Mouse (Mus musculus): Measurements from ENCODE around the gene Arhgap29.

The Arhgap29 gene

GRCm38 (mm10) chr3:122009818-122010217, 57.5 kb downstream of the Arhgap29 start:
- no peak for DNase-seq (ENCODE audit: low spot score in 2 of 2)

DNA sequence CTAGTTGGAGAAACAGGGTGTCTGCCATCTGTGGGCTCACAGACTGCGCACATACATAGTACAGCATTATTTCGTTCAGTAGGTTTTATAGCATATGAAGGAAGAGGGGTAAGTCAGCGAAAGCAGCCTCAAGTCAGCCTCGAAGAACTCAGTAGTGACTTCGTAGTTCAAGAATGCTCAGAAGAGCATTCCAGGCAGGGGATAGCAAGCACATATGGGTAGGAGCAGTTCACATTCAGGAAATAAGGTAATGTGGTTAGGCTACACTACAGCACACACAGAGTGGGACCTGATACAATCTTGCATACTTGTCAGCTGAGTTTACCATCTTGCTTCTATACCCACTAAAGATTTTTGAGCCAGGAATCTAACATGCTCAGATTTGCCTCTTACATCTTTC, 58.0 kb downstream of the Arhgap29 start:
- DNase-seq (ENCODE audit: low spot score in 2 of 2) = no peak

- no peak for DNase-seq (ENCODE audit: low spot score in 2 of 2)
Measured at GRCm38 (mm10) chr3:122012464-122012863, 60.1 kb downstream of the Arhgap29 start.

DNA sequence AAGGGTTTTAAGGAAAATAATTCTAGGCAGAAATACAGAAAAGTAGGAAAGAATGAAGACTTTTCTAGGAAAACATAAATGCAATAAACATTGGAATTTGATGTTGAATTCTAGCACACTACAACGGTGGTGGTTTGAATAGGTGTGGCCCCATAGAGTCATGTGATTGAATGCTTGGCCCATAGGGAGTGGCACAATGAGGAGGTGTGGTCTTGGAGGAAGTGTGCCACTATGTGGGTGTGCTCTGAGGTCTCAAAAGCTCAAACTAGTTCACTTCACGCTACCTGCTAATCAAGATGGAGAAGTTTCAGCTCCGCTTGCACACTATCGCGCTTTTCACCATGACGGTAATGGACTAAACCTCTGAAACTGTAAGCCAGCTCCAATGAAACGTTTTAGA, 66.1 kb downstream of the Arhgap29 start:
- DNase-seq (ENCODE audit: low spot score in 2 of 2) = no peak

DNA sequence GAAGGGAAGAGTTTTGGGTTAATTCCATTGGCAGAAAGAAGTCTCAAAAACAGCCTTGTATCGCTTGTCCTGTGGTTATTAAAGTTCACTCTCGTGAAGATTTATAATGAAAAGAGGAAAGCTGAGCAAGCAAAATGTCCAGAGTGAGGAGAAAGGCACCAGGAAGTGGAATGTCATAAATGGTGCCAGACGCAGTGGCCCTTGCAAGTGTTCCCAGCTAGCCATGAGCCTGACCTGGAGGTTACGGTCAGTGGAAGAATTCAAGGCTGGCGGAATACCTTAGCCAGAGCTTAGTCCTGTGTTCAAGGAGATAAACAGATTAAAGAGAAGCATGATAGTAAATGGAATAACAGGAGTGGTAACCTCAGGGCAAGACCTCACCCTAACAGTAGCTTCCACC, 66.8 kb downstream of the Arhgap29 start:
- no peak for DNase-seq (ENCODE audit: low spot score in 2 of 2)

DNA sequence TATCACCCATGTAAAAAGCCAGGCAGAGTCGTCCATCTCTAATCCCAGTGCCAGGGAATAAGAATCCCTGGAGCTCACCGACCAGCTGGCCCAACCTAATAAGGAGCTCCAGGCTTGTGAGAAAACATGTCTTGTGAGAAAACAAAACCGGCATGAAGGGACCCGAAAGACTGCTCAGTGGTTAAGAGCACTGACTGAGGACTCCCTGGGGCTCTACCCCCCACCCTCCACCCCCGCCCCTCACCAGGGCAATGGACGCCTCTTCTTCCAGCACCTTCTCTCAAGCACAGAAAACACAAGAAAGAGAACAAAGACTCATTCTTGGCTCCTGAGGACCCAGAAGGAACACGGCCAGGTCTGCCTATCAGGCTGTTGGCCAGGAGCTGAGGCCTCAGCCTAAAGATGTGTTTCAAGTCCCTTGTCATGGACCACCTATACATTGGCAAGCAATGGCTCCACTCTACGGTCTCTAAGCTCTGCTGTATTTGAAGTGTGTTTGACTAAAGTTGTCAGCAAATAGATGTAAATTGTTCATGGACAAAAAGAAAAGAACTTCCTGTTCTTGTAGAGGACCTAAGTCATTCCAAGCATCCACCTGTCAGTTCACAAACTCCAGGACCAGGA, 68.8 kb downstream of the Arhgap29 start:
- no peak for DNase-seq (ENCODE audit: low spot score in 2 of 2)

GRCm38 (mm10) chr3:122022355-122022754, 70.0 kb downstream of the Arhgap29 start:
- no peak for DNase-seq (ENCODE audit: low spot score in 2 of 2)

GRCm38 (mm10) chr3:122026676-122027075, 74.3 kb downstream of the Arhgap29 start:
- no peak for DNase-seq (ENCODE audit: low spot score in 2 of 2)

GRCm38 (mm10) chr3:122027776-122028175, 75.4 kb downstream of the Arhgap29 start:
- DNase-seq (ENCODE audit: low spot score in 2 of 2) = no peak

DNA sequence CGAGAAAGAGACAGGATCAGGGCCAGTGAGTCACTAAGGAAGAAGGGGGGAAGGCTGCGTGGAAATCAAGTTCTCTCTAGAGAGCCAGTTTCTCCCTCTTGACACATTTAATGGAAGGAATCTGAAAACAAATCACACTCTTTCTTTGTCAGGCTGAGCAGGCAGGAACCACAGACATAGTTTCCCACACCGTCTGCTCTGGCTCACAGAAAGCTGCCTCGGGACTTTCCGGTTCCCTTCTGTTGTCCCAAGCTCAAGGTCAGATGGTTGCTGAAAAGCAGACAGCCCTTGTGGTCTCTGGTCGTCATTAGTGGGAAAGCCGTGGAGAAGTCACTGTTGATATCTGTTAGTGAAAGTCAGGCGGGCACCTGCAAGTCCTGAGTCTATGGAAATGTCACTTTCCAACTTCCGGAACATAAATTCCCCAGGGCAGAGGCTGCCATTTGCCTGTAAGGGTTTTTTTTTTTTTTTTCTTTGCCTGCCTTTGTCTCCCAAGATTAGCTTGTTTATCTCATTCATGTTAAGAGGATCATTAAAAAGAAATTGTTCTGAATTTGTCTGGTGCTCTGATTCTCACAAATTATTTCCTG, 81.0 kb downstream of the Arhgap29 start:
- DNase-seq (ENCODE audit: low spot score in 2 of 2) = no peak

DNA sequence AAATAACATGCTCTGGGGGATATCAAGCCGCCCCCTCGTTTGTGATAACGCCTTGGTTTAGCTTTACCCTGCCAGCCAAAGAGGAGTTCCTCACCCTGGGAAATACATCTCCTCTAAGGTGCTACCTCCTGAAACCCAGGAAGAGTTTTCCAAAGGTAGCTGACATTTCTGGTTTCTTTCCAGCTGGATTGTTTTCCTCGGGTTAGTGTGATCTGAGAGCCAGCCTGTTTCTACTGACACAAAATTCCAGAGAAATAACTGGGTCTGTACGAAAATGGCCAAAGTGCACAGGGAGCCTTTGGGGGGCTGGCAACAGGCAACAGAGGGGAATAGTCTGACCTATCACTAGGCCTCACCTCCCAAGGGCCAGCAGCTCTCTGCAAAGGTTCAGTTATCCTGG, 81.9 kb downstream of the Arhgap29 start:
- no peak for DNase-seq (ENCODE audit: low spot score in 2 of 2)

DNA sequence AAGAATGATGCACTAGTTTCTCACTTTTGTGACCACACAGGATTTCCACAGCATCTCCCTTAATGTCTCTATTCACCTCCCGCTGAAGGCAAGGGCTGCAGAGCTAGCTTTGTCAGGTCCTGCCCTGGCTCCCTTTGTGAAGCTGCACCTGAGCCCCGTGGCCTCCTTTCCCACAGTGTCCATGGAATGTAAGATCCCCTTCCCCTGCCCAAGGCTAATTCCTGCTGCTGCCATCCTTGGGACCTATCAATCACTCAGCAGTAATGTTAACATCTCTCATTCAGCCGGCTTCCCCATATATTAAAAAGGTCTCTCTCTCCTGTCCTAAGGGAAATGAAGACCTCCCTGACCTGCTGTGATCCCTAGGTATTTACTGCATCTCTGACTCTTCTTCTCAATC, 82.8 kb downstream of the Arhgap29 start:
- no peak for DNase-seq (ENCODE audit: low spot score in 2 of 2)

DNA sequence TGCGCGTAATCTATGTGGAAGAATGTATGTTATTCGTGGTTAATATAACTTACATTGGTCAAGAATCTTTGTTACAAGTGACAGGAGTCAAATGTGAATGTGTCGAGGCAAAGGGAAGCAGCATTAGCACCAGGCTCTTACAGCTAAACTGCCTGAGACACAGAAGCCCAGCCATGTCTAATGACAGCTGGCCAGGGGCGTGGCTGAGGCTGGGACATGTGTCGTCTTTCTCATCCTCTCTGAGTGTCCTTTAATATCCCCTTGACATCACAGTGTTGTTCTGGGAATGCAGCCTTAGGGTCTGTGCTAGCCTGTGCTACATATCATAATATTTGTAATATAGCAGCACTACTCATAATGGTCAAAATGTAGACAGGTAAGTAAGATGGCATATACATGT, 88.2 kb downstream of the Arhgap29 start:
- DNase-seq (ENCODE audit: low spot score in 2 of 2) = no peak

- no peak for DNase-seq (ENCODE audit: low spot score in 2 of 2)
Measured at GRCm38 (mm10) chr3:122043102-122043501, 90.8 kb downstream of the Arhgap29 start.

GRCm38 (mm10) chr3:122043799-122044547, 91.6 kb downstream of the Arhgap29 start, which contains the start of gene Abca4:
Gene Abca4 (plus strand): TSS chr3:122044443.
- no peak for DNase-seq (ENCODE audit: low spot score in 2 of 2)

GRCm38 (mm10) chr3:122046187-122046620, 93.9 kb downstream of the Arhgap29 start:
- DNase-seq (ENCODE audit: low spot score in 2 of 2) = no peak

- DNase-seq (ENCODE audit: low spot score in 2 of 2) = no peak
Measured at GRCm38 (mm10) chr3:122047402-122047801, 95.1 kb downstream of the Arhgap29 start.

DNA sequence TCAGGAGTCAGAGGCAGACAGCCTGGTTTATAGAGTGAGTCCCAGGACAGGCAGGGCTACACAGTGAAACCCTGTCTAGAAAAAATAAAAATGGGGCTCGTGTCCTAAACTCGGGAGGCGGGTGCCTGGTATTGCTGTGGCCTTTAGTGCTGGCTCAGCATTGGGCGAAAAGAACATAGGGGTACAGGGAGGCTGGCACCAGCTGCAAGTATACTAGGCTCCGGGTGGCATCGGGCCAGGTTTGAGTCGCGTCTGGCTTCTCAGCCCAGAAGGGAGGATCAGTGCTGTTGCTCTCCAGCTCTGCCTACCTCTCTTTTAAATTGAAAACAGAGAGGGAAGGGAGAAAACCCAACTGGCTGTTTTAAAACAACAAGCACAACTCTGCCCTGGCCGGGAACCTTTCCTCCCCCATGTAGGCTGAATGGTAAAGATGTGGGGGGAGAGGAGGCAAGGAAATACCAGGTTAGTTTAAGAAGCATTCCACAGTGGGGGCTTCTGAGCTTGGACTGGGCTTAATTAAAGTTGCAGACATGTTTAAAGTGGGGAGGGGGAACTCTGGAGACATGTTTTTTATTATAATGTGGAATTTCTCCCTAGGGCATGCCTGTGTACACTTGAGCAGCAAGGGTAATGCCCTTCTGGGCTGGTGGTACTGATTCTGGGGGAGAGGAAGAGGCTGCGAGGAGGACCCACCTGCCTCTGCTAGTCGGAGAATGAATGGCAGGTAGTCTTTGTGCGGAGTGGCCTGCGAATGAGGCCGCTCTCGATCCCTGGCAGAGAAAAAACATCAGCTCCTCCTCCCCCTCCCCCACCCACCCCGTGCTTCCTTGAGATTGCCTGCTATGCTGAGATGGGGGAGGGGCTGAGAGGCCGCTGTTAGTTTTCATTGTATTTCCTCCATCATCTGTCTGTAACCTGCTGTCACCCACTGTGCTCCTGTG, 95.8 kb downstream of the Arhgap29 start:
- peak; percentile 50 to 78 for DNase-seq (ENCODE audit: low spot score in 2 of 2)

DNA sequence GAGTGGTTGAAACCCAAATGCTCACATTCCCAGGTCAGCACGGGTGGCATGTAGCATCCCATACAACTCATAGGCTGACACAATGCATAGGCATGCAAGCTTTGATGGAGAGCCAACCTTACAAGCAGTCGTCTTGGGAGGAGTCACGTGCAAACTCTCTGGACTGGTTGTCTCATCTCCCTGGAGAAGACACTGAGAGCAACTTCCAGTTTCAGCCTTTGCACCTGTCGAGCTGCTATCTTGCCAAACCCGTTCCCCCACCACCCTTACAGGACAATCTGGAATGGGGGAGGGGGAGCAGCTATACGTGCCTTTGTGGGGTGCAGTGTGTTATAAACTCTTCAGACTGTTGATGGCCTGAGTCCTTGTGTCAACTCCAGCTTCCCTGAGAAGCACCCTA, 96.8 kb downstream of the Arhgap29 start:
- no peak for DNase-seq (ENCODE audit: low spot score in 2 of 2)

- DNase-seq (ENCODE audit: low spot score in 2 of 2) = no peak
Measured at GRCm38 (mm10) chr3:122058439-122059198, 106.3 kb downstream of the Arhgap29 start.

- DNase-seq (ENCODE audit: low spot score in 2 of 2) = no peak
Measured at GRCm38 (mm10) chr3:122062586-122062985, 110.2 kb downstream of the Arhgap29 start.

All from urinary bladder, postnatal 4 days (tissue).